Mouse (Mus musculus) E14TG2a.4 (cell line): ENCODE measurements around the gene Mrfap1.

Experiments used
- CTCF ChIP-seq: conservative IDR thresholded peaks from 2 replicates; pipeline ENCODE4 v1.5.1; 2014; ENCODE audit warnings: low read length
- NANOG ChIP-seq: IDR thresholded peaks from 2 replicates; pipeline ENCODE4 v1.6.1; 2014; ENCODE audit warnings: borderline replicate concordance, low read length, mixed read lengths
- POU5F1 ChIP-seq: IDR thresholded peaks from 2 replicates; pipeline ENCODE4 v1.6.1; 2014; ENCODE audit warnings: low read length, borderline replicate concordance

DNA sequence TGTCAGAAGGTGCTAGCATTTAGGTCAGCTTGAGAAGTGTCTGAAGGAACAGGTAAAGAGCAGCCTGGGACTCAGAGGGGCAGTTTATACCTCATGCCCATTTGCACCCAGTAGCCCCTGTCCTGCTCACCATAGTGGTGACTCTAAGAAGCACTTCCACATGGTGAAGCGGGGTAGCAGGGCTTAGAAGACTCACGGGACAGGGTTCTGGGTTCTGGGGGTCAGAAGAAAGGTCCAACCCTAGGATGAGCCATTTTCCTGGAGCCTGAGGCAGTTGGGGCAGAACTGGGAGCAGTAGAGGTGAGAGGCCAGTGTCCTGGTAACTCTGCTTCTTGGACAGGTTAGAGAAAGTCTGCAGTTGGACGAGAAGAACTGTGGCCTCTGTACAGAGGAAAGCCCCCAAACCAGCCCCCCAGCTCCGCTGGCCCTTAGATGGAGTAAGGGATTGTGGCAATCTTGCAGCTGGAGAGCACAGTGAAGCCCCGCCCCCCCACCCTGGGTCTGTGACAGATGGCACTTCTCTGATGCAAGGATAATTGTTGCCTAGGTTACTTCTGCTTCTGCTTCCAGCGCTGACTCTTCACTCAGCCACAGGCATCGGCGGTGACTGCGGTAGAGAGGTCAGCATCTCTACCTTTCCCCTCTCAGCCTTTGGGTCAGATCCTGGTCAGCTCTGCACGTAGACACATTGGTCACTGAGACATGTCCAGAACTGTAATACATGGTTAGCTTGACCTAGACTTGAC lies 29.4 kb downstream of the Mrfap1 start:
- TF ChIP-seq NANOG (no peak), CTCF (no peak), POU5F1 (no peak)
